Mouse (Mus musculus) limb, embryonic 10.5 days (tissue): Measurements from ENCODE around the gene Rab11fip5. TPM values are rescaled to one million over a fixed set of nuclear protein-coding genes. Genes with fewer than 3 reads are reported as not detected.

Source experiments
- DNase-seq: peaks from one replicate; pipeline ENCODE4 v3.0.0-alpha.2; 2017; ENCODE audit warnings: low spot score
- H3K27ac ChIP-seq: fragments of 300-500 bp; sonication (generic); 2 replicates; pipeline ENCODE4 v1.5.1; 2016; ENCODE audit warnings: mild to moderate bottlenecking
- H3K27me3 ChIP-seq: fragments of 300-500 bp; sonication (generic); 2 replicates; pipeline ENCODE4 v1.6.1; 2016; ENCODE audit warnings: low read depth, mild to moderate bottlenecking; ENCODE audit not compliant: poor library complexity, severe bottlenecking
- H3K36me3 ChIP-seq: fragments of 300-500 bp; sonication (generic); 2 replicates; pipeline ENCODE4 v1.6.1; 2016; ENCODE audit warnings: mild to moderate bottlenecking, moderate library complexity
- H3K4me1 ChIP-seq: fragments of 300-500 bp; sonication (generic); 2 replicates; pipeline ENCODE4 v1.6.1; 2016
- H3K4me3 ChIP-seq: fragments of 300-500 bp; sonication (generic); 2 replicates; pipeline ENCODE4 v1.5.1; 2016; ENCODE audit warnings: mild to moderate bottlenecking, moderate library complexity
- H3K9me3 ChIP-seq: fragments of 300-500 bp; sonication (generic); replicated peaks from 2 replicates; pipeline ENCODE4 v1.6.1; 2016; ENCODE audit warnings: mild to moderate bottlenecking
- WGBS: fragments of 180-500 bp; shearing (Covaris S2); methylation state at CpG from one replicate; pipeline ENCODE4 v1.1.7; 2016; 5-methylcytosine and 5-hydroxymethylcytosine counted together
- polyA plus RNA-seq: library from polyadenylated mRNA; unstranded; fragments of >200 nt; fragmentation: Nextera tagmentation; extraction: Ambion mirVana; gene quantifications from 2 replicates; pipeline ENCODE4 v1.2.1, GENCODE M21; 2016

The Rab11fip5 gene
- polyA plus RNA-seq, 1 experiment from 2014 or later, result 4.3 TPM

- WGBS, result 91% methylated on average over 5 of the region's 5 CpGs
- H3K9me3 ChIP-seq, result no peaks in the 10 kb centered on the region
- H3K27me3 ChIP-seq, result peaks cover 34% of the 10 kb centered on the region
- no peak overlapping the region for H3K27ac ChIP-seq
- H3K36me3 ChIP-seq, result no peaks in the 10 kb centered on the region
- peaks cover 36% of the 10 kb centered on the region for H3K4me1 ChIP-seq
- DNase-seq, result no peak
- H3K4me3 ChIP-seq, result no peak overlapping the region
These were observed 4.4 kb downstream of the Rab11fip5 start for GRCm38 (mm10) chr6:85370041-85370440.

- no peak overlapping the region for H3K27ac ChIP-seq
- no peak overlapping the region for H3K4me3 ChIP-seq
- H3K9me3 ChIP-seq, result no peaks in the 10 kb centered on the region
- 76% methylated on average over 5 of the region's 5 CpGs for WGBS
- H3K36me3 ChIP-seq, result no peaks in the 10 kb centered on the region
- peaks cover 32% of the 10 kb centered on the region for H3K4me1 ChIP-seq
- DNase-seq, result no peak
- peaks cover 33% of the 10 kb centered on the region for H3K27me3 ChIP-seq
These were observed 5.1 kb downstream of the Rab11fip5 start for GRCm38 (mm10) chr6:85369181-85369860.

- H3K9me3 ChIP-seq, result no peaks in the 10 kb centered on the region
- H3K36me3 ChIP-seq, result no peaks in the 10 kb centered on the region
- H3K4me1 ChIP-seq, result peaks cover 26% of the 10 kb centered on the region
- no peak overlapping the region for H3K4me3 ChIP-seq
- peaks cover 27% of the 10 kb centered on the region for H3K27me3 ChIP-seq
- H3K27ac ChIP-seq, result no peak overlapping the region
- 67% methylated on average over 5 of the region's 5 CpGs for WGBS
- no peak for DNase-seq
These were observed 5.7 kb downstream of the Rab11fip5 start for GRCm38 (mm10) chr6:85368722-85369121.

GRCm38 (mm10) chr6:85368166-85368565 is 6.3 kb downstream of the Rab11fip5 start:
- Histone ChIP-seq H3K4me1 (peaks cover 22% of the 10 kb centered on the region), H3K36me3 (no peaks in the 10 kb centered on the region), H3K27me3 (peaks cover 22% of the 10 kb centered on the region), H3K27ac (no peak overlapping the region), H3K9me3 (no peaks in the 10 kb centered on the region), H3K4me3 (no peak overlapping the region)
- 89% methylated on average over 1 of the region's 1 CpGs for WGBS
- no peak for DNase-seq

- H3K27ac ChIP-seq, result no peak overlapping the region
- no peak for DNase-seq
- H3K4me1 ChIP-seq, result peaks cover 22% of the 10 kb centered on the region
- peaks cover 4% of the 10 kb centered on the region for H3K27me3 ChIP-seq
- no peaks in the 10 kb centered on the region for H3K9me3 ChIP-seq
- no peak overlapping the region for H3K4me3 ChIP-seq
- no peaks in the 10 kb centered on the region for H3K36me3 ChIP-seq
- 90% methylated on average over 1 of the region's 1 CpGs for WGBS
These were observed 8.0 kb downstream of the Rab11fip5 start for GRCm38 (mm10) chr6:85366387-85366786.

- H3K27me3 ChIP-seq, result no peaks in the 10 kb centered on the region
These were observed 10.0 kb downstream of the Rab11fip5 start for GRCm38 (mm10) chr6:85364439-85364838.

GRCm38 (mm10) chr6:85363906-85364260 is 10.6 kb downstream of the Rab11fip5 start:
- no peak for DNase-seq
- Histone ChIP-seq H3K9me3 (no peaks in the 10 kb centered on the region), H3K36me3 (no peaks in the 10 kb centered on the region), H3K4me1 (peaks cover 13% of the 10 kb centered on the region), H3K27ac (no peak overlapping the region), H3K27me3 (no peaks in the 10 kb centered on the region), H3K4me3 (no peak overlapping the region)
- WGBS, result 91% methylated on average over 4 of the region's 4 CpGs

More at GRCm38 (mm10) chr6:85364439-85364838, 10.0 kb downstream of the Rab11fip5 start:
- H3K4me1 ChIP-seq, result peaks cover 19% of the 10 kb centered on the region
- 84% methylated on average over 5 of the region's 5 CpGs for WGBS
- no peak overlapping the region for H3K27ac ChIP-seq
- DNase-seq, result no peak
- H3K4me3 ChIP-seq, result no peak overlapping the region
- no peaks in the 10 kb centered on the region for H3K9me3 ChIP-seq
- no peaks in the 10 kb centered on the region for H3K36me3 ChIP-seq

GRCm38 (mm10) chr6:85363231-85363905 is 11.1 kb downstream of the Rab11fip5 start:
- H3K4me1 ChIP-seq, result peaks cover 10% of the 10 kb centered on the region
- H3K9me3 ChIP-seq, result no peaks in the 10 kb centered on the region
- no peaks in the 10 kb centered on the region for H3K27me3 ChIP-seq
- WGBS, result 89% methylated on average over 5 of the region's 5 CpGs
- DNase-seq, result no peak
- no peak overlapping the region for H3K27ac ChIP-seq
- no peaks in the 10 kb centered on the region for H3K36me3 ChIP-seq
- no peak overlapping the region for H3K4me3 ChIP-seq

GRCm38 (mm10) chr6:85362610-85363009 is 11.8 kb downstream of the Rab11fip5 start:
- no peaks in the 10 kb centered on the region for H3K9me3 ChIP-seq
- peaks cover 10% of the 10 kb centered on the region for H3K4me1 ChIP-seq
- 85% methylated on average over 5 of the region's 5 CpGs for WGBS
- DNase-seq, result no peak
- H3K4me3 ChIP-seq, result no peak overlapping the region
- no peak overlapping the region for H3K27ac ChIP-seq
- no peaks in the 10 kb centered on the region for H3K36me3 ChIP-seq
- H3K27me3 ChIP-seq, result no peaks in the 10 kb centered on the region

- H3K27ac ChIP-seq, result no peak overlapping the region
- WGBS, result 85% methylated on average over 5 of the region's 5 CpGs
- DNase-seq, result no peak
- no peaks in the 10 kb centered on the region for H3K36me3 ChIP-seq
- no peaks in the 10 kb centered on the region for H3K9me3 ChIP-seq
- H3K4me1 ChIP-seq, result no peaks in the 10 kb centered on the region
- no peaks in the 10 kb centered on the region for H3K27me3 ChIP-seq
- no peak overlapping the region for H3K4me3 ChIP-seq
These were observed 14.1 kb downstream of the Rab11fip5 start for GRCm38 (mm10) chr6:85360311-85360710.

- Histone ChIP-seq H3K36me3 (no peaks in the 10 kb centered on the region), H3K27me3 (no peaks in the 10 kb centered on the region), H3K4me3 (no peak overlapping the region), H3K4me1 (no peaks in the 10 kb centered on the region), H3K9me3 (no peaks in the 10 kb centered on the region), H3K27ac (no peak overlapping the region)
- 79% methylated on average over 1 of the region's 1 CpGs for WGBS
- no peak for DNase-seq
These were observed 15.6 kb downstream of the Rab11fip5 start for GRCm38 (mm10) chr6:85358877-85359276.

GRCm38 (mm10) chr6:85356682-85357465 is 17.6 kb downstream of the Rab11fip5 start:
- Histone ChIP-seq H3K4me1 (no peaks in the 10 kb centered on the region), H3K9me3 (no peaks in the 10 kb centered on the region), H3K4me3 (no peak overlapping the region), H3K36me3 (no peaks in the 10 kb centered on the region), H3K27ac (no peak overlapping the region), H3K27me3 (no peaks in the 10 kb centered on the region)
- no peak for DNase-seq
- WGBS, result 70% methylated on average over 4 of the region's 4 CpGs

- H3K36me3 ChIP-seq, result no peaks in the 10 kb centered on the region
- no peak overlapping the region for H3K27ac ChIP-seq
- DNase-seq, result no peak
- no peaks in the 10 kb centered on the region for H3K27me3 ChIP-seq
- H3K4me3 ChIP-seq, result no peak overlapping the region
- H3K9me3 ChIP-seq, result no peaks in the 10 kb centered on the region
- 95% methylated on average over 2 of the region's 2 CpGs for WGBS
- H3K4me1 ChIP-seq, result no peaks in the 10 kb centered on the region
These were observed 18.7 kb downstream of the Rab11fip5 start for GRCm38 (mm10) chr6:85355753-85356152.
